Mouse (Mus musculus): ENCODE results near the gene Prdm5.

DNA sequence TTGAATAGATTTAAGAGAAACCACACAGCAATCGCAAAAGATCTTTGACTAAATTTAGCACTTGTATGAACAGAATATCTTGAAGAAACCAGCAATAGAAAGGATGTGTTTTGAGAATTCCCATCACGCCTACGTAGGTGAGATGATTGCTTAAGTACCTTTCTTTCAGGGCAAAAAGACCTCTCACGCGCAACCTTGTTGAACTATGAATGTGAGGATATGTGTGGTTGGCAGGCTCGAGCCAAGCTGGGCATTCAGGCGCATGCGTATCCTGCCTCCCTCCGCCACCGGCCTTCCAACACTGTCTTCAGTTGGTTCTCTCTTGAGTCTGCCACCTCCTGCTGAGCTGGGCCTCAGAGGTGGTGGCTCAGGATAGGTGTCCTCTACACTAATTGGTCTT lies 173.5 kb downstream of the Prdm5 start, which contains the start of gene 4930544G11Rik:
- TF ChIP-seq CTCF (IDR thresholded peaks at IDR 0.05; ENCODE audit: low read depth) (no peak), EP300 (IDR thresholded peaks at IDR 0.05; ENCODE audit: low read depth) (no peak)
